Mouse (Mus musculus) midbrain, embryonic 11.5 days (tissue): ENCODE data around the gene Fchsd2. TPM values are rescaled to one million over a fixed set of nuclear protein-coding genes. Genes with fewer than 3 reads are reported as not detected.
"Not testable (repeated sequence)": the region's sequence is repeated elsewhere in the genome, so short reads cannot be mapped to it uniquely, and the experiment has no call there.

Experiments
- ATAC-seq: fragments of 200-750 bp; cut with Nextera tagmentation; 2 replicates; pipeline ENCODE4 v1.8.0; 2017; ENCODE audit warnings: moderate TSS enrichment, moderate library complexity; ENCODE audit not compliant: low FRiP score
- DNase-seq: peaks from one replicate; pipeline ENCODE4 v3.0.0; 2015; ENCODE audit warnings: low spot score; ENCODE audit errors: missing footprints
- H3K27ac ChIP-seq: fragments of 300-500 bp; sonication (generic); 2 replicates; pipeline ENCODE4 v1.5.1; 2014; ENCODE audit warnings: low read depth, low read length
- H3K27me3 ChIP-seq: fragments of 300-500 bp; sonication (generic); 2 replicates; pipeline ENCODE4 v1.6.1; 2014; ENCODE audit warnings: mild to moderate bottlenecking, low read length, moderate library complexity, mixed read lengths; ENCODE audit not compliant: control insufficient read depth, insufficient read depth
- H3K36me3 ChIP-seq: fragments of 300-500 bp; sonication (generic); 2 replicates; pipeline ENCODE4 v1.6.1; 2014; ENCODE audit warnings: mild to moderate bottlenecking, low read length, moderate library complexity, mixed read lengths; ENCODE audit not compliant: control insufficient read depth, insufficient read depth
- H3K4me1 ChIP-seq: fragments of 300-500 bp; sonication (generic); 2 replicates; pipeline ENCODE4 v1.6.1; 2014; ENCODE audit warnings: low read length; ENCODE audit not compliant: control insufficient read depth, insufficient read depth
- H3K4me2 ChIP-seq: fragments of 300-500 bp; sonication (generic); 2 replicates; pipeline ENCODE4 v1.6.1; 2014; ENCODE audit warnings: mild to moderate bottlenecking, moderate library complexity
- H3K4me3 ChIP-seq: fragments of 300-500 bp; sonication (generic); 2 replicates; pipeline ENCODE4 v1.5.1; 2014; ENCODE audit warnings: low read depth, low read length
- H3K9ac ChIP-seq: fragments of 300-500 bp; sonication (generic); 2 replicates; pipeline ENCODE4 v1.6.1; 2014; ENCODE audit warnings: low read length
- H3K9me3 ChIP-seq: fragments of 300-500 bp; sonication (generic); 2 replicates; pipeline ENCODE4 v1.6.1; 2016; ENCODE audit warnings: low read length; ENCODE audit not compliant: control insufficient read depth
- WGBS: fragments of 180-500 bp; shearing (Covaris S2); extraction: QIAGEN DNeasy Blood & Tissue Kit; methylation state at CpG from one replicate; pipeline ENCODE4 v1.1.7; 2014; 5-methylcytosine and 5-hydroxymethylcytosine counted together
- polyA plus RNA-seq: library from polyadenylated mRNA; unstranded; fragments of >200 nt; fragmentation: Nextera tagmentation; extraction: Ambion mirVana; gene quantifications from 2 replicates; pipeline ENCODE4 v1.2.1, GENCODE M21; 2014

Fchsd2 gene
- polyA plus RNA-seq, 1 experiment from 2014 or later, result 24.8 TPM

DNA sequence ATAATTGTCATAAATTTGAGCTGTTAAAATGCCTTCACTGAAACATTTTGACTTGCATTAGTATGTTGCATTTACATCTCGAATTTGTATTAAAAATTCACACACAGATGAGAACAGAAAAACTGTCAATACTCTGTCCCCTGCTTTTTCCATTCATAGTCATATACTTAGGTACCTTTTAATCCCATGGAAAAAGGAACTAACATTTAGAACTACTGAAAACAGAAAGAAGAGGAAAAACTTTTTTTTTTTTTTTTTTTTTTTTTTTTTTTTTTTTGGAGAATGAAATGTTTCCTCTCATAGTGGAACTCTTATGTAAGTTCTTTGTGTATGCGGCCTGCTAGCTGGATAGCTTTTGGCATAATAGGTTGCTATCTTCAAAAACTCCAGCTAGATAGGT lies 51.6 kb downstream of the Fchsd2 start:
- H3K9ac ChIP-seq, result no peak overlapping the region
- WGBS, result 92% methylated on average over 2 of the region's 2 CpGs
- no peaks in the 10 kb centered on the region for H3K4me1 ChIP-seq
- no peak overlapping the region for H3K4me3 ChIP-seq
- H3K36me3 ChIP-seq, result no peaks in the 10 kb centered on the region
- H3K27me3 ChIP-seq, result no peaks in the 10 kb centered on the region
- no peaks in the 10 kb centered on the region for H3K9me3 ChIP-seq
- H3K27ac ChIP-seq, result no peak overlapping the region
- no peak overlapping the region for H3K4me2 ChIP-seq
- DNase-seq (no peak), ATAC-seq (no peak)

DNA sequence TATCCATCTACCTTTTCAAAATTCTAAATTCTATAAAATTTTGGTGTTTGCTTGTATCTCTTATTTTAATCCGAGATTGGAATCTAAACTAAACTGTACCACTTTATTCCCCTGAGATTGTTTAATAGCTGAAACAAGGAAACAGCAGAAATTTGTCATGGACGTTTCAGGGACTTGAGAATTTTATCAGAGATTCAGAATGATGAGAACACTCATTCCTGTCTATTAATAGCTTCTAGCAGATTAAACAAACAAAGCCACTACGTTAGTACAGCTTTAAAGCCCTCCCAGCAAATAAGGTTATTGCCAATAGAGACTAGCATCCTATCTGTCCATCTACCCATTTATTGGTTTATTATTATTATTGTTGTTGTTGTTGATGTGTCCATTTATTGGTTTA lies 56.4 kb downstream of the Fchsd2 start:
- H3K4me2 ChIP-seq, result no peak overlapping the region
- DNase-seq (no peak), ATAC-seq (no peak)
- H3K4me1 ChIP-seq, result no peaks in the 10 kb centered on the region
- H3K4me3 ChIP-seq, result no peak overlapping the region
- no peaks in the 10 kb centered on the region for H3K36me3 ChIP-seq
- 87% methylated on average over 3 of the region's 3 CpGs for WGBS
- no peak overlapping the region for H3K27ac ChIP-seq
- H3K27me3 ChIP-seq, result no peaks in the 10 kb centered on the region
- H3K9ac ChIP-seq, result no peak overlapping the region
- no peaks in the 10 kb centered on the region for H3K9me3 ChIP-seq

DNA sequence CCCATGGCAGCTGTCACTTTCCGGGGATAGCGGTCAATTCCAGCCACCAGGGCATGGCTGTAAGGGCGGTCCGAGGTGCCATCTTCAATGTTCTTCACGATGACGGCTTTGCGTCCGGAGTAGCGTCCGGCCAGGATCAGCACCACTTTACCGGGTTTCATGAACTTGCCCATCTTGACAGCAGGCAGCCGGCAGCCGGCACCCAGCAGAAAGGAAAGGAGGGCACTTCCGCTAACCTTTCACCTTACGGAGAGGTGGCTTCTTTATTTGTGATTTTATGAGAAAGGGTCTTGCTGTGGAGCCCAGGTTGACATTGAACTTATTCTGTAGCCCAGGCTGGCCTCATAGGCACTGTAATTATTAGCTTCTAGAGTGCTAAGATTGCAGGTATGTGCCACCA lies 62.2 kb downstream of the Fchsd2 start:
- not testable (repeated sequence) for H3K9me3 ChIP-seq, H3K4me3 ChIP-seq, H3K27ac ChIP-seq, H3K36me3 ChIP-seq, H3K9ac ChIP-seq, H3K4me2 ChIP-seq, H3K4me1 ChIP-seq, H3K27me3 ChIP-seq, ATAC-seq
- WGBS, result 97% methylated on average over 15 of the region's 15 CpGs
- peak; percentile 71 for DNase-seq

DNA sequence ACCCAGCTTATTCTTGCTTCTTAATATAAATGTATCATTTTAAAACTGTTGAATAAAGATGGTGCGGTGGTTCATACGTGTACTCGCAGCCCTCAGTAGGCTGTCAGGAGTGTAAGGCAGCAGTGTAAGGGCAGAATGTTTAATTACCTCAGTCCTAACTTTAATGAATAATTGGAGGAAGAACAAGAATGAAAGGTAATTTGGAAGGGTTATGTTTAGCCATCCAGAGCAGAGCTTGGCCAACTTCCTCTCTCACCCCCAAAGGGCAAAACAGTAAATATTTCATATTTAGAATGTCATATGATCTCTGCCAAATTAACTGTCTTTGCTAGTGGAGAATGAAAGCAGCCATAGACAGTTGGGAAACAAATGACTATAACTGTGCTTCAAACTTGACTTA lies 62.6 kb downstream of the Fchsd2 start:
- peaks cover 9% of the 10 kb centered on the region for H3K4me1 ChIP-seq
- WGBS, result 95% methylated on average over 3 of the region's 3 CpGs
- ATAC-seq, result no peak

DNA sequence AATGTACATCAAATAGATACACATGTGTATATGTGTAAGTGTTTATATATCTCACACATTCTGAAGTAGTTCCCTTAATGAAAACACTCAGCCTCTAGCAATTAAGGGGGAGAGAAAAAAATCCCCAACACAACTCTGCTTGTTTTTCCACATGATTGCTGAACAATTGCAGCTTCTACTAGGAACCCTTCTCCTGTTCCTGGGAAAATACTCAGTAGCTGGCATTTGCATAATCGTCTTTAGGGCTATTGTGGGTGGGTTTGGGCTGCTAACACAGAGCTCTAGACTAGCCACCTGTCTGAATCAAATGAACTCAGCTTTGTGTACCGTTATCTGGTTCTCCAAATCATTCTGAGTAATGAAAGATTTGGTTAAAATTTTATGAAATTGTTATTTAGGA lies 67.6 kb downstream of the Fchsd2 start:
- H3K4me3 ChIP-seq, result no peak overlapping the region
- DNase-seq (no peak), ATAC-seq (peak; percentile 88)
- H3K9ac ChIP-seq, result no peak overlapping the region
- no peaks in the 10 kb centered on the region for H3K9me3 ChIP-seq
- no peaks in the 10 kb centered on the region for H3K27me3 ChIP-seq
- no peak overlapping the region for H3K4me2 ChIP-seq
- peak overlapping the region; percentile 61; the same call in 1 of the 2 replicates for H3K27ac ChIP-seq
- peaks cover 8% of the 10 kb centered on the region for H3K4me1 ChIP-seq
- WGBS, result 23% methylated on average over 2 of the region's 2 CpGs
- no peaks in the 10 kb centered on the region for H3K36me3 ChIP-seq

More for the DNA sequence above, 62.6 kb downstream of the Fchsd2 start:
- Histone ChIP-seq H3K27me3 (no peaks in the 10 kb centered on the region), H3K9ac (no peak overlapping the region), H3K4me2 (no peak overlapping the region), H3K36me3 (no peaks in the 10 kb centered on the region), H3K27ac (no peak overlapping the region), H3K9me3 (no peaks in the 10 kb centered on the region), H3K4me3 (no peak overlapping the region)
- DNase-seq, result peak; percentile 81

DNA sequence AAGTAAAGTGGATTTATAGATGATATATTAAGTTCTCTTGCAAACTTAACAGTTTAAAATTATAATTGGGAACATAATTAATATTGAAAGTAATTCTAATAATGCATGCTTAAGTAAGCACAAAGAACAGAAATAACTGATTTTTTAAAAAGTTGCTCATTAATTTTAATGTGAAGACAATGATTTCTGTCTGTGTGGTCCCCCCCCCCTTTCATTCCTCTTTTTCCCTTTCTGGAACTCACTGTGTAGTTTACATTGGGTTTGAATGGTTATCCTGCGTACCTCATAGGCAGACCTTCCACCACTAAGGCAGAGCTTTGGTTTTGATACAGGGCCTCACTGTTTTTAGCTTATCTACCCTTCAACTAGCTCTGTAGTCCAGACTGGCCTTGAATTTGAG lies 70.1 kb downstream of the Fchsd2 start:
- DNase-seq (no peak), ATAC-seq (no peak)
- Histone ChIP-seq H3K9ac (no peak overlapping the region), H3K9me3 (no peaks in the 10 kb centered on the region), H3K27ac (no peak overlapping the region), H3K27me3 (no peaks in the 10 kb centered on the region), H3K4me1 (peaks cover 5% of the 10 kb centered on the region; the same call in 1 of the 2 replicates), H3K4me2 (no peak overlapping the region), H3K4me3 (no peak overlapping the region), H3K36me3 (no peaks in the 10 kb centered on the region)
- 89% methylated on average over 1 of the region's 1 CpGs for WGBS

DNA sequence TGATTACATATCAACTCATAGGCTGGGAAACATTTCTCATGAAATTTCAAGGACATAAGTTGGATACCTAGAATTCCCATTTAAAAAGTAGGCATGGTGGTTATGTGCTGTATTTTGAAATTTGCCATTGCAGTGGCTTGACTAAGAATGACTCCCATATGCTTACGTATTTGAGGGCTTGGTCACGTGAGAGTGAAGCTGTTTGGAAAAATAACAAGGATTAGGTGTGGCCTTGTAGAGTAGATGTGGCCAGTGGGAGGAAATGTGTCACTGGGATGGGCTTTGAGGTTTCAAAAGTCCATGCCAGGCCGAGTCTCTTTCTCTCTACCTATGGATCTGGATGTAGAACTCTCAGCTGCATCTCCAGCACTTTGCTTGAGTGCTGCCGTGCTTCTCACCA lies 71.2 kb downstream of the Fchsd2 start:
- Histone ChIP-seq H3K36me3 (no peaks in the 10 kb centered on the region), H3K27me3 (no peaks in the 10 kb centered on the region), H3K4me2 (no peak overlapping the region), H3K4me3 (no peak overlapping the region), H3K4me1 (peaks cover 5% of the 10 kb centered on the region; the same call in 1 of the 2 replicates), H3K9ac (no peak overlapping the region), H3K27ac (no peak overlapping the region), H3K9me3 (no peaks in the 10 kb centered on the region)
- 85% methylated on average over 4 of the region's 4 CpGs for WGBS
- peak; percentile 53 for DNase-seq
- ATAC-seq, result no peak

DNA sequence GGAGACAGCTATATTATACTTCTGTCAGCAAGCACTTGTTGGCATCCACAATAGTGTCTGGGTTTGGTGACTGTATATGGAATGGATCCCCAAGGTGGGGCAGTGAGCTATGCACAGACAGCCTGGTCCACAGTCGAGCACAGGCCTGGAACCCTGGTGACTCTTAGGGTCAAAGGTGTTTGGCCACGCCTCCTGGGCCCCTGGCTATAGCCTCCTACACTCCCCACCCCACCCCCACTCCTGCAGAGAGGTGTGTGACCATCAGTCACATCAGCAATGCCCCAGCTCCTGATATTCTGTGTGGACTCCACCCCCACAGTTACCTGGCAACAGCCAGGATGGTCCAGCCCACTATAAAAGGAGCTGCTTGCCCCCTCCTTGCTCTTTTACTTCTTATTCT lies 73.9 kb downstream of the Fchsd2 start:
- no peaks in the 10 kb centered on the region for H3K9me3 ChIP-seq
- ATAC-seq (0 out of 2 replicates have a peak, but pooled peaks have one; percentile 24), DNase-seq (peak; percentile 68)
- no peaks in the 10 kb centered on the region for H3K27me3 ChIP-seq
- H3K4me2 ChIP-seq, result no peak overlapping the region
- no peaks in the 10 kb centered on the region for H3K36me3 ChIP-seq
- H3K27ac ChIP-seq, result no peak overlapping the region
- WGBS, result 30% methylated on average over 2 of the region's 2 CpGs
- H3K9ac ChIP-seq, result no peak overlapping the region
- no peak overlapping the region for H3K4me3 ChIP-seq
- H3K4me1 ChIP-seq, result no peaks in the 10 kb centered on the region

DNA sequence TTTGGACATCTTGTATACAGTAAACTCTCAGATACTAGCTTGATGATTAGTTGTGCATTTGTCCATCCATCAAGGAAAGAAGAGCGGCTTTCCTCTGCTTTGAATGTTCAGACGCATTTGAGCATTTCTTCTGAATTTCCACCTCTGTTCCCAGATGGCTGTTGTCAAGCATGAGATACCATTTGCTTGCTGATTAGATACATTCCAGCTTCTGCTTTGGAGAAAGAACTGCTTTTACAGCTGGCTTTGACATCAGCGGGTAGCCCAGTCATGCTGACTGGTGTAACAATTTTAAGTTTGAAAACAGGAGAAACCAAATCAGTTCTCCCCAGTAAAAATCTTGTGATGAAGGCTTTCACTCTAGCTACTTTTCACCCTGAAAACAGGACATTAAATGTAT lies 77.8 kb downstream of the Fchsd2 start:
- WGBS, result 65% methylated on average over 3 of the region's 3 CpGs
- no peak for ATAC-seq
- DNase-seq, result peak; percentile 76
- Histone ChIP-seq H3K9me3 (no peaks in the 10 kb centered on the region), H3K27me3 (no peaks in the 10 kb centered on the region), H3K27ac (no peak overlapping the region), H3K9ac (no peak overlapping the region), H3K4me2 (no peak overlapping the region), H3K4me3 (no peak overlapping the region), H3K36me3 (no peaks in the 10 kb centered on the region), H3K4me1 (no peaks in the 10 kb centered on the region)

DNA sequence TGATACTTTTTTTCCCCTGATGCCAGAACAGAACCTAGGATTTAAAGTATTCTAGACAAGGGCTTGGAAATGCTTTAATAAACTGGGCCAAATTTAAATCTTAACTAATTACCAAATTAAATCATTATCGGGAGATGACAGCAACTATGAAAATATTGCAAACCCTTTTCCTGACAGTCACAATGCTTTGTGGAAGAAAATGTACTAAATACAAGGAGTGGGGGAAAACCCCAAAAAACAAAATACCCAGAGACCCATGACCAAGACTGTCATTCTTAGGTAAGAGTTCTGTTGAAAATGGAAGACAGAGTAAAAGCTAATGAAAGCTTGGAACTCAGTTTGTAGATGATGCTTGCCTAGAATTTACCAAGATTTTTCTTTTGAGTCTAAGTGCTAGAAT lies 78.3 kb downstream of the Fchsd2 start:
- Histone ChIP-seq H3K4me1 (no peaks in the 10 kb centered on the region), H3K36me3 (no peaks in the 10 kb centered on the region), H3K27me3 (no peaks in the 10 kb centered on the region), H3K9ac (no peak overlapping the region), H3K4me2 (no peak overlapping the region), H3K4me3 (no peak overlapping the region), H3K9me3 (no peaks in the 10 kb centered on the region), H3K27ac (no peak overlapping the region)
- ATAC-seq (no peak), DNase-seq (peak; percentile 4)
- WGBS, result 87% methylated on average over 1 of the region's 1 CpGs
